Comparison of ENCODE assay signal across 8 mouse cellular contexts in genomic region chr10:128090651-128091563, GRCm38 (mm10). TPM values are rescaled to one million over a fixed set of nuclear protein-coding genes. Genes with fewer than 3 reads are reported as not detected.
DNase-seq lines count a peak whose midpoint lies in the region; ATAC-seq and TF ChIP-seq lines count a peak whose summit lies in the region.

No protein-coding gene starts in this region.

- no peaks in the 10 kb centered on the region for H3K4me1 ChIP-seq in ES-Bruce4 (ENCODE audit: control insufficient read depth, insufficient read depth, low read length)
- peaks cover 44% of the 10 kb centered on the region for H3K4me1 ChIP-seq in forebrain, embryonic 12.5 days
- peaks cover 30% of the 10 kb centered on the region for H3K4me1 ChIP-seq in heart, postnatal 0 days (ENCODE audit: control insufficient read depth, insufficient read depth)
- H3K4me1 ChIP-seq in liver, embryonic 16.5 days (ENCODE audit: control insufficient read depth, low read depth, low read length) = peaks cover 48% of the 10 kb centered on the region
- peaks cover 37% of the 10 kb centered on the region for H3K4me1 ChIP-seq in neural tube, embryonic 12.5 days
- no peaks in the 10 kb centered on the region; the same call in none of the 2 replicates for H3K4me1 ChIP-seq in stomach, postnatal 0 days (replicated peaks; ENCODE audit: control insufficient read depth, insufficient read depth)

- H3K9ac ChIP-seq in ES-Bruce4 (ENCODE audit: low read depth, poor library complexity, severe bottlenecking) = peak overlapping the region; percentile 99; the same call in 1 of the 2 replicates
- peak overlapping the region; percentile 85; the same call in 1 of the 2 replicates for H3K9ac ChIP-seq in forebrain, embryonic 12.5 days
- H3K9ac ChIP-seq in heart, postnatal 0 days (replicated peaks; ENCODE audit: low read depth, low read length) = peak overlapping the region; percentile 88
- H3K9ac ChIP-seq in liver, embryonic 16.5 days (ENCODE audit: low read depth, low read length) = peak overlapping the region; percentile 93
- peak overlapping the region; percentile 85 for H3K9ac ChIP-seq in neural tube, embryonic 12.5 days
- H3K9ac ChIP-seq in stomach, postnatal 0 days (ENCODE audit: low read length) = peak overlapping the region; percentile 89

- H3K27me3 ChIP-seq in ES-Bruce4 (ENCODE audit: control insufficient read depth, insufficient read depth, low read length, poor library complexity, severe bottlenecking) = no peaks in the 10 kb centered on the region
- H3K27me3 ChIP-seq in forebrain, embryonic 12.5 days = no peaks in the 10 kb centered on the region
- no peaks in the 10 kb centered on the region for H3K27me3 ChIP-seq in heart, postnatal 0 days (ENCODE audit: control insufficient read depth, insufficient read depth, low read length)
- no peaks in the 10 kb centered on the region for H3K27me3 ChIP-seq in liver, embryonic 16.5 days (ENCODE audit: control insufficient read depth, insufficient read depth, low read depth, low read length)
- H3K27me3 ChIP-seq in neural tube, embryonic 12.5 days (replicated peaks) = no peaks in the 10 kb centered on the region
- H3K27me3 ChIP-seq in stomach, postnatal 0 days (ENCODE audit: control insufficient read depth, insufficient read depth, low read length) = no peaks in the 10 kb centered on the region

- 9% methylated on average over 14 of the region's 14 CpGs for WGBS in forebrain, embryonic 12.5 days
- 5% methylated on average over 14 of the region's 14 CpGs for WGBS in heart, postnatal 0 days
- WGBS in liver, embryonic 16.5 days (ENCODE audit: insufficient replicate concordance) = 4% methylated on average over 14 of the region's 14 CpGs
- WGBS in neural tube, embryonic 12.5 days = 10% methylated on average over 14 of the region's 14 CpGs
- WGBS in stomach, postnatal 0 days = 5% methylated on average over 14 of the region's 14 CpGs

- H3K9me3 ChIP-seq in ES-Bruce4 (replicated peaks; ENCODE audit: control insufficient read depth, insufficient read depth, low read length, poor library complexity, severe bottlenecking) = no peaks in the 10 kb centered on the region
- no peaks in the 10 kb centered on the region for H3K9me3 ChIP-seq in forebrain, embryonic 12.5 days
- no peaks in the 10 kb centered on the region for H3K9me3 ChIP-seq in heart, postnatal 0 days (replicated peaks; ENCODE audit: control insufficient read depth, low read length)
- H3K9me3 ChIP-seq in liver, embryonic 16.5 days (replicated peaks; ENCODE audit: control insufficient read depth, low read length) = no peaks in the 10 kb centered on the region
- H3K9me3 ChIP-seq in neural tube, embryonic 12.5 days = no peaks in the 10 kb centered on the region
- H3K9me3 ChIP-seq in stomach, postnatal 0 days (ENCODE audit: control insufficient read depth, low read length) = no peaks in the 10 kb centered on the region

- DNase-seq in heart, postnatal 0 days (ENCODE audit: low spot score) = peak; percentile 94
- peak; percentile 92 to 93 for DNase-seq in kidney, postnatal 36 days
- peak; percentile 90 for DNase-seq in stomach, postnatal 0 days (ENCODE audit: low spot score)

- H3K27ac ChIP-seq in ES-Bruce4 (ENCODE audit: insufficient read depth, low read length) = no peak overlapping the region
- H3K27ac ChIP-seq in forebrain, embryonic 12.5 days = peak overlapping the region; percentile 95
- peak overlapping the region; percentile 98 for H3K27ac ChIP-seq in heart, postnatal 0 days (ENCODE audit: low read depth)
- peak overlapping the region; percentile 98 for H3K27ac ChIP-seq in liver, embryonic 16.5 days (ENCODE audit: low read length)
- H3K27ac ChIP-seq in neural tube, embryonic 12.5 days = 0 out of 2 replicates have a peak overlapping the region, but pooled peaks have one; percentile 26
- H3K27ac ChIP-seq in stomach, postnatal 0 days (replicated peaks) = peak overlapping the region; percentile 97

- peak overlapping the region; percentile 71 for H3K4me2 ChIP-seq in forebrain, embryonic 12.5 days
- peak overlapping the region; percentile 90 for H3K4me2 ChIP-seq in heart, postnatal 0 days (ENCODE audit: low read depth, low read length)
- H3K4me2 ChIP-seq in liver, embryonic 16.5 days (ENCODE audit: low read depth, low read length) = peak overlapping the region; percentile 82
- peak overlapping the region; percentile 93 for H3K4me2 ChIP-seq in neural tube, embryonic 12.5 days (replicated peaks)
- H3K4me2 ChIP-seq in stomach, postnatal 0 days (replicated peaks; ENCODE audit: low read depth) = peak overlapping the region; percentile 83

- TF ChIP-seq POLR2A in ES-Bruce4 (IDR thresholded peaks at IDR 0.05; ENCODE audit: insufficient read depth, low read length) = no peak

- 0 out of 2 replicates have a peak, but pooled peaks have one; percentile 39 for TF ChIP-seq EP300 in ES-Bruce4 (IDR thresholded peaks at IDR 0.05; ENCODE audit: insufficient read depth, low read depth, low read length)
- TF ChIP-seq EP300 in heart, postnatal 0 days (IDR thresholded peaks at IDR 0.05; ENCODE audit: low read depth) = no peak; the same call in 1 of the 2 replicates
- no peak for TF ChIP-seq EP300 in stomach, postnatal 0 days (optimal IDR thresholded peaks at IDR 0.05)

- H3K4me3 ChIP-seq in ES-Bruce4 (ENCODE audit: low read depth, low read length) = peak overlapping the region; percentile 77; the same call in 1 of the 2 replicates
- peak overlapping the region; percentile 86 for H3K4me3 ChIP-seq in forebrain, embryonic 12.5 days (replicated peaks)
- peak overlapping the region; percentile 85 for H3K4me3 ChIP-seq in heart, postnatal 0 days (ENCODE audit: low read depth, low read length)
- peak overlapping the region; percentile 85 for H3K4me3 ChIP-seq in liver, embryonic 16.5 days (ENCODE audit: low read depth, low read length)
- peak overlapping the region; percentile 87; the same call in 1 of the 2 replicates for H3K4me3 ChIP-seq in neural tube, embryonic 12.5 days
- peak overlapping the region; percentile 85 for H3K4me3 ChIP-seq in stomach, postnatal 0 days (ENCODE audit: low read depth, low read length)

- peaks cover 45% of the 10 kb centered on the region for H3K36me3 ChIP-seq in ES-Bruce4 (ENCODE audit: control insufficient read depth, insufficient read depth, low read length, poor library complexity, severe bottlenecking)
- H3K36me3 ChIP-seq in forebrain, embryonic 12.5 days (replicated peaks) = peaks cover 47% of the 10 kb centered on the region
- peaks cover 47% of the 10 kb centered on the region for H3K36me3 ChIP-seq in heart, postnatal 0 days (replicated peaks; ENCODE audit: control insufficient read depth, insufficient read depth, low read length)
- H3K36me3 ChIP-seq in liver, embryonic 16.5 days (ENCODE audit: control insufficient read depth, insufficient read depth) = peaks cover 44% of the 10 kb centered on the region
- H3K36me3 ChIP-seq in neural tube, embryonic 12.5 days = peaks cover 45% of the 10 kb centered on the region
- peaks cover 29% of the 10 kb centered on the region for H3K36me3 ChIP-seq in stomach, postnatal 0 days (ENCODE audit: control insufficient read depth, insufficient read depth, low read length)

- TF ChIP-seq CTCF in ES-Bruce4 (IDR thresholded peaks at IDR 0.05; ENCODE audit: low read depth, low read length) = peak; percentile 77
- peak; percentile 76 for TF ChIP-seq CTCF in heart, postnatal 0 days (IDR thresholded peaks at IDR 0.05; ENCODE audit: low read depth)
- TF ChIP-seq CTCF in stomach, postnatal 0 days (IDR thresholded peaks at IDR 0.05; ENCODE audit: low read depth) = peak; percentile 87

- ATAC-seq in cerebellum, adult (ENCODE audit: insufficient number of reproducible peaks, low FRiP score, low TSS enrichment) = peak; percentile 12; the same call in 1 of the 2 replicates
- peak; percentile 37 for ATAC-seq in forebrain, embryonic 12.5 days (ENCODE audit: low FRiP score)
- peak; percentile 53 for ATAC-seq in heart, postnatal 0 days (ENCODE audit: insufficient read depth, low read depth)
- peak; percentile 80 for ATAC-seq in liver, embryonic 16.5 days (ENCODE audit: low read depth)
- ATAC-seq in neural tube, embryonic 12.5 days (ENCODE audit: low FRiP score, low read depth) = peak; percentile 23
- peak; percentile 67 for ATAC-seq in stomach, postnatal 0 days (ENCODE audit: low FRiP score, low TSS enrichment)

RNA-seq across cellular contexts. Expression of gene Baz2a, which starts 0.5 kb away (rescaled TPM):
- 166 and 170 TPM in 2 replicates for polyA plus RNA-seq in ES-Bruce4 (2011; ENCODE audit: insufficient read depth, insufficient read length, low read depth, missing spikeins)
- polyA plus RNA-seq in forebrain, embryonic 12.5 days (2016; fragmentation: Nextera tagmentation; extraction: Ambion mirVana) = 14.0 and 14.6 TPM in 2 replicates
- 15.8 and 16.7 TPM in 2 replicates for total RNA-seq in heart, postnatal 0 days (2014; rRNA removed; ENCODE audit: low replicate concordance)
- polyA plus RNA-seq in heart, postnatal 0 days (2015; fragmentation: Nextera tagmentation; extraction: Ambion mirVana) = 7.2 and 7.7 TPM in 2 replicates
- polyA plus RNA-seq in liver, embryonic 16.5 days (2015; fragmentation: Nextera tagmentation; extraction: Ambion mirVana) = 5.4 and 6.0 TPM in 2 replicates
- 12.2 and 14.9 TPM in 2 replicates for polyA plus RNA-seq in neural tube, embryonic 12.5 days (2016; fragmentation: Nextera tagmentation; extraction: Ambion mirVana)
- 5.5 and 7.9 TPM in 2 replicates for polyA plus RNA-seq in stomach, postnatal 0 days (2015; fragmentation: Nextera tagmentation; extraction: Ambion mirVana)

RNA-seq across cellular contexts. Expression of gene Atp5b, which starts 7.8 kb away (rescaled TPM):
- polyA plus RNA-seq in ES-Bruce4 (2011; ENCODE audit: insufficient read depth, insufficient read length, low read depth, missing spikeins) = 1,323 and 1,329 TPM in 2 replicates
- polyA plus RNA-seq in forebrain, embryonic 12.5 days (2016; fragmentation: Nextera tagmentation; extraction: Ambion mirVana) = 2,091 and 2,135 TPM in 2 replicates
- total RNA-seq in heart, postnatal 0 days (2014; rRNA removed; ENCODE audit: low replicate concordance) = 19,517 and 23,614 TPM in 2 replicates
- 9,758 and 9,784 TPM in 2 replicates for polyA plus RNA-seq in heart, postnatal 0 days (2015; fragmentation: Nextera tagmentation; extraction: Ambion mirVana)
- polyA plus RNA-seq in liver, embryonic 16.5 days (2015; fragmentation: Nextera tagmentation; extraction: Ambion mirVana) = 1,845 and 1,875 TPM in 2 replicates
- polyA plus RNA-seq in neural tube, embryonic 12.5 days (2016; fragmentation: Nextera tagmentation; extraction: Ambion mirVana) = 2,084 and 2,133 TPM in 2 replicates
- 2,044 and 2,075 TPM in 2 replicates for polyA plus RNA-seq in stomach, postnatal 0 days (2015; fragmentation: Nextera tagmentation; extraction: Ambion mirVana)

RNA-seq across cellular contexts. Expression of gene Ptges3, which starts 32.2 kb away (rescaled TPM):
- 759 and 788 TPM in 2 replicates for polyA plus RNA-seq in ES-Bruce4 (2011; ENCODE audit: insufficient read depth, insufficient read length, low read depth, missing spikeins)
- polyA plus RNA-seq in forebrain, embryonic 12.5 days (2016; fragmentation: Nextera tagmentation; extraction: Ambion mirVana) = 611 and 642 TPM in 2 replicates
- 48.4 and 59.2 TPM in 2 replicates for total RNA-seq in heart, postnatal 0 days (2014; rRNA removed; ENCODE audit: low replicate concordance)
- 209 and 211 TPM in 2 replicates for polyA plus RNA-seq in heart, postnatal 0 days (2015; fragmentation: Nextera tagmentation; extraction: Ambion mirVana)
- 171 and 201 TPM in 2 replicates for polyA plus RNA-seq in liver, embryonic 16.5 days (2015; fragmentation: Nextera tagmentation; extraction: Ambion mirVana)
- polyA plus RNA-seq in neural tube, embryonic 12.5 days (2016; fragmentation: Nextera tagmentation; extraction: Ambion mirVana) = 461 and 507 TPM in 2 replicates
- 297 and 316 TPM in 2 replicates for polyA plus RNA-seq in stomach, postnatal 0 days (2015; fragmentation: Nextera tagmentation; extraction: Ambion mirVana)

RNA-seq across cellular contexts. Expression of gene Naca, which starts 55.5 kb away (rescaled TPM):
- polyA plus RNA-seq in ES-Bruce4 (2011; ENCODE audit: insufficient read depth, insufficient read length, low read depth, missing spikeins) = 1,269 and 1,335 TPM in 2 replicates
- polyA plus RNA-seq in forebrain, embryonic 12.5 days (2016; fragmentation: Nextera tagmentation; extraction: Ambion mirVana) = 758 and 799 TPM in 2 replicates
- total RNA-seq in heart, postnatal 0 days (2014; rRNA removed; ENCODE audit: low replicate concordance) = 307 and 346 TPM in 2 replicates
- 370 and 382 TPM in 2 replicates for polyA plus RNA-seq in heart, postnatal 0 days (2015; fragmentation: Nextera tagmentation; extraction: Ambion mirVana)
- polyA plus RNA-seq in liver, embryonic 16.5 days (2015; fragmentation: Nextera tagmentation; extraction: Ambion mirVana) = 301 and 339 TPM in 2 replicates
- polyA plus RNA-seq in neural tube, embryonic 12.5 days (2016; fragmentation: Nextera tagmentation; extraction: Ambion mirVana) = 668 and 670 TPM in 2 replicates
- polyA plus RNA-seq in stomach, postnatal 0 days (2015; fragmentation: Nextera tagmentation; extraction: Ambion mirVana) = 618 and 628 TPM in 2 replicates

Comparison
In these comparisons a context has a peak if more than half of its experiments do, and no peak if none do; other contexts are left out.
1. ATAC-seq: peak in every context shown above with its lines; median percentile 80 in liver, embryonic 16.5 days; 67 in stomach, postnatal 0 days; 53 in heart, postnatal 0 days; 37 in forebrain, embryonic 12.5 days; 23 in neural tube, embryonic 12.5 days; 12 in cerebellum, adult.
2. RNA of gene Baz2a, which starts 0.5 kb away (polyA plus RNA-seq): 166 to 170 TPM in ES-Bruce4; 14.0 to 14.6 TPM in forebrain, embryonic 12.5 days, 12.2 to 14.9 TPM in neural tube, embryonic 12.5 days, 5.5 to 7.9 TPM in stomach, postnatal 0 days, 7.2 to 7.7 TPM in heart, postnatal 0 days and 5.4 to 6.0 TPM in liver, embryonic 16.5 days; every median in the first group is over 10 times any median in the second.
3. Peak in every context shown above with its lines, with median percentiles within 50 percentile points of each other: H3K4me3 ChIP-seq, H3K9ac ChIP-seq, CTCF ChIP-seq, H3K4me2 ChIP-seq and DNase-seq.